Mouse (Mus musculus): ENCODE measurements around the gene Lnx1. TPM values are rescaled to one million over a fixed set of nuclear protein-coding genes. Genes with fewer than 3 reads are reported as not detected.

Lnx1 gene
- polyA plus RNA-seq, 1 experiment from 2014 or later, result 2.0 TPM

DNA sequence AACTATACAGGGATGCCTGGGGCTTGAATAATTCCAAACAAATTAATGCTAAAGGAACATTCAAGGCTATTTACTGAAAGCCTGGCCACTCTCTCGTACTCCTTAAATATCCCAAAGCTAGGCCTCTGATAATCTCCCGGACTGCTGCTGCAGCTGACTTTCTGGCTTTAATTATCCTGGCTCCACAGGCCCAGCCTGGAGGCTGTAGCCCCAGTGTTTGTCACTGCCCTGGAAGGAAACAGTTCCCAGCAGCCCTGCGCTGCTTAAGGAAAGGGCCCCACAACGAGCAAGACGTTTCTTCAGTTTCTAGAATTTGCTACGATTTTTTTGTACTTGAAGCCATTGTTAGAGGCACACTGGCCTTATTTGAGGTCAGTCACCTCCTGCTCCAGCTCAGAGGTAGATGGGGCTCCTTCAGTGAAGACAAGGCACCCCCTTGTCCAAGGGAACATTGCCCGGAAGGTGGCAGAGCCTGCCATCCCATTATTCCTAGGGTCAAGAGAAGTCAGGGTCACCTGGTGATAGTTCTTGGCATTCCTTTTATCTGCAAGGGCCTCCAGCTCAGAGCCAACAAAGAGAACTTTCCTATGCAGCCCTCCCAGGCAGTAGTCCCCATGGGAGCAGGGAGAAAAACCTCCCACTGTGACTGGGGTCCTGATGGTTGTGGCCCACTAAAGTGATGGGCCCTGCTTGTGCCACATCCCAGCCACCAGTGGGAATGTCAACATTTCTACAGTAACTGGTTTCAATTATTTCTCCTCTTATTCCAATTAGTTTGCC is 80.8 kb downstream of the Lnx1 start:
- Histone ChIP-seq H3K4me3 (no peak overlapping the region), H3K4me2 (no peak overlapping the region), H3K4me1 (peaks cover 37% of the 10 kb centered on the region), H3K9me3 (no peaks in the 10 kb centered on the region), H3K36me3 (no peaks in the 10 kb centered on the region), H3K27ac (peak overlapping the region; percentile 91), H3K27me3 (no peaks in the 10 kb centered on the region), H3K9ac (no peak overlapping the region)
- no peak for ATAC-seq (ENCODE audit: insufficient number of reproducible peaks, insufficient read depth, low FRiP score, low TSS enrichment, low read depth)
- WGBS, result 20% methylated on average over 7 of the region's 7 CpGs

DNA sequence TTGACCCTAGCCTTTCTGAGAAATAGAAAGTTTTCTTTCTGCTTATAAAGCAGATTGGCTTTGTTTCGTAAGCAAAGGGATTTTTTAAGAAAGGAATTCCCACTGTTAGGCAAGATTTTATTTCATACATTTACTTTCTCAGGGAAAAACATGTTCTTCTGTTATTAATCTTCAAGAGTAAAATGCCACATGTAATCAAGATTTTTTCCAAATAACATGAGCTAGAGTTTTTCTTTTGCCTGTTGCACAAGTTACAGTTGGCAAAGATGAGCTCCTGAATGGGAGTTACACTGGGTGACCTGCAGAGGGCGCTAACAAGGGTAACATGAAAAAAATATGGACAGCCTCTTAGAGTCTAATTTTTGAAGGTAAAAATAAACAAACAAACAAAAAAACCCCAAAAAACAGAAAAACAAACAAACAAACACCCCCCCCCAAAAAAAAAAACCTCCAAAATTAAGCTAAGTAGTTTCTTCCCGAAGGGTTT is 84.1 kb downstream of the Lnx1 start:
- WGBS, result 45% methylated on average over 3 of the region's 3 CpGs
- Histone ChIP-seq H3K4me2 (no peak overlapping the region), H3K9me3 (no peaks in the 10 kb centered on the region), H3K36me3 (no peaks in the 10 kb centered on the region), H3K27me3 (no peaks in the 10 kb centered on the region), H3K4me1 (peaks cover 49% of the 10 kb centered on the region), H3K9ac (no peak overlapping the region), H3K27ac (peak overlapping the region; percentile 83), H3K4me3 (no peak overlapping the region)
- no peak for ATAC-seq (ENCODE audit: insufficient number of reproducible peaks, insufficient read depth, low FRiP score, low TSS enrichment, low read depth)

DNA sequence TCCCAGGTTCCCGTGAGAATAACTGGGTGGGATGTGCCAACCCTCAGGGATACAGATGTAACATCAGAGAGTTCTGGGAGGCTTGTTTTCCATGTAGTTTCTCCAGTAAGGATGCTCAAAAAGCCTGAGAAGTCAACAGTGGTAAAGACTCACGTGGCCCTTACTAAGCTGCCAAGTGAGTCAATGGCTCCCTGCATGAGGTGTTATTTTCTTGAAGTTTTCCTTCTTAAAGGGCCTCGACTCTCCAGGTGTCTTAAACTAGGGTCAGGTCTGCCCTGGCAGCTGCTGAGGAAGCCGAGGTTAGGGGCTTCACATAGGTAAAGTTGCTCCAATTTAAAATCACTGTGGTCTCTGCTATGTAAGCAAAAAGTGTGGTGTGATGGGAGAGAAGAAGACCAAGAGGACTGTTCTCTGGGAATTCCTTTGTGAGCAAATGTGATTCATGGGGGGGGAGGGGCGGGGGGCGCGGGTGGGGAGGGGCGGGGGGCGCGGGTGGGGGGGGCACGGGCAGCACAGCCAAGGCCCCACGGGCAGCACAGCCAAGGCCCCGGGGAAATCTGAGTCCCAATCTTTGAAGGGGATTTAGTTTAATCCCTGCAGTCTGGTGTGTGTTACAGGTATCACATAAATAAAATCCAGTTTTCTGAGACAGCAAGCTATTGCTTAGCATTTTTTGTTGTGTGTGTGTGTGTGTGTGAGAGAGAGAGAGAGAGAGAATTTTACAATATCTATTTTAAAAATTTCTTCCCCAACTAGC is 84.7 kb downstream of the Lnx1 start:
- Histone ChIP-seq H3K27me3 (no peaks in the 10 kb centered on the region), H3K27ac (peak overlapping the region; percentile 83), H3K9me3 (no peaks in the 10 kb centered on the region), H3K9ac (no peak overlapping the region), H3K36me3 (no peaks in the 10 kb centered on the region), H3K4me1 (peaks cover 51% of the 10 kb centered on the region), H3K4me2 (no peak overlapping the region), H3K4me3 (no peak overlapping the region)
- no peak for ATAC-seq (ENCODE audit: insufficient number of reproducible peaks, insufficient read depth, low FRiP score, low TSS enrichment, low read depth)
- 27% methylated on average over 13 of the region's 13 CpGs for WGBS

DNA sequence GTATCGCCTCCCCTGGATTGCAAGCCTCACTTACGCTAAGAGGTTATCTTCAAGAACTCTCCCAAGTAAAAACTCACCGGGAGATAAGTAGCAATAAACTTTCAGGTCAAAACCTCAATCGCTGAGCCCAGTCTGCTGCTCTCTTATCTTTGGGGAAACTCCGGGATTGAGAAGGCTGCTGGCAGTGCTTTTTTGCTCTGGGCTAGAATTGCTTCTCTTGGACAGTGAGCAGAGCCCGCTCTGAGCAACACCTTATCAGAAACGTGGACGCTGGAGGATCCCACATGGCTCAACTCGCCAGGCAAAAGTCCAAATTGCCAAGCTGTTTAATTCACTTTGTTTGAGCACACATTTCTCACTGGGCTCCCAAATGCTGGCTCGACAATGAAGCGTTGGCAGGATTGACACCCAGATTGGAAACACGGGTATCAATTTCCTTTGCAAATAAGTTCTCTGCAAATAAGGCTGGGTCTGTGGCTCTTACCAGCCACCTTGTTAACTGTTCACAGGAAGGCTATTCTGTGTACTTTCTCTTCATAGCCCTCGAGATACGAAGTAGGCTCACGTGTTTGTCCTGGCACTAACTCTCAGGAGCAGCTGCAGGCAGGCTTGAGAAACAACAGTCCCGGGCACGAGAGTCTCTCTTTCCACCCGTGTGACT is 89.1 kb downstream of the Lnx1 start:
- H3K9me3 ChIP-seq, result no peaks in the 10 kb centered on the region
- peak overlapping the region; percentile 30; the same call in 1 of the 2 replicates for H3K27ac ChIP-seq
- no peaks in the 10 kb centered on the region for H3K27me3 ChIP-seq
- H3K9ac ChIP-seq, result no peak overlapping the region
- WGBS, result 50% methylated on average over 18 of the region's 18 CpGs
- peak overlapping the region; percentile 17; the same call in 1 of the 2 replicates for H3K4me2 ChIP-seq
- peaks cover 36% of the 10 kb centered on the region for H3K4me1 ChIP-seq
- H3K36me3 ChIP-seq, result no peaks in the 10 kb centered on the region
- H3K4me3 ChIP-seq, result no peak overlapping the region
- ATAC-seq (ENCODE audit: insufficient number of reproducible peaks, insufficient read depth, low FRiP score, low TSS enrichment, low read depth), result no peak

DNA sequence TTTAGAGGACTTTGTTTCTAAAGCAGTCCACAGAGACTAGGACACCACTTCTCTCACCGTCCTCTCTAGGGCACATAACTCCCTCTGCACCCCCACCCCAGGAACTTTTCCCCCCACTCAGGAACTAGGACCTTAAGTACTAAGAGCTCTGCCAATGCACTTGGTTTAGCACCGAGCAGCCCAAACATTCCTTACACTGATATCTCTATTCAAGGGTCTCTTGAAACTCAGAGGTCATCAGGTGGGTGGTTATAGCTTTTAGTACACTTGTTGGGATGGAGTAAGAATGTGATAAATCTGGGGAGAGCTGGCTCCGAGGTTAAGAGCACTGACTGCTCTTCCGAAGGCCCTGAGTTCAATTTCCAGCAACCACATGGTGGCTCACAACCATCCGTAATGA is 90.0 kb downstream of the Lnx1 start:
- no peaks in the 10 kb centered on the region for H3K9me3 ChIP-seq
- H3K27ac ChIP-seq, result no peak overlapping the region
- no peaks in the 10 kb centered on the region for H3K27me3 ChIP-seq
- no peak for ATAC-seq (ENCODE audit: insufficient number of reproducible peaks, insufficient read depth, low FRiP score, low TSS enrichment, low read depth)
- no peak overlapping the region for H3K4me2 ChIP-seq
- no peak overlapping the region for H3K9ac ChIP-seq
- H3K4me1 ChIP-seq, result peaks cover 31% of the 10 kb centered on the region
- H3K36me3 ChIP-seq, result no peaks in the 10 kb centered on the region
- no peak overlapping the region for H3K4me3 ChIP-seq
- WGBS, result 88% methylated on average over 5 of the region's 5 CpGs

DNA sequence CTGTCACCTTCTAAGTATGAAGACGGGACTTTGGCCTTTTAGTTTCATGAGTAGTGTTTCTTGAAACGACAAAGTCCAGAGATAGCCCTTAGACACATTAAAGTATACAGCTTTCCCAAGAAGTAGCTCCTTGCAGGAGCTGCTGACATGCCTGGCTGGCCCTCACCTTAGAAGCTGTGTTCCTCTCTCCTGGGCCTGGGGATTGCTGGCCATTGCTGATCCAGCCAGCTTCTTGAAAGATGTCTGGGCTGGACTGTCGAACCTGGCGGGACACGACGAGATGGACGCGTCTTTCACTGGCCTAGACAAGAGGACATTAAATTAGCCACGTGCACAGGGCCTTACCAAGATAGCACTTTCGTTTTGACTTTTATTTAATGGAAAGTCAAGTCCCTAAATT is 92.2 kb downstream of the Lnx1 start:
- Histone ChIP-seq H3K9me3 (no peaks in the 10 kb centered on the region), H3K27me3 (no peaks in the 10 kb centered on the region), H3K9ac (no peak overlapping the region), H3K4me1 (peaks cover 20% of the 10 kb centered on the region), H3K4me3 (no peak overlapping the region), H3K36me3 (no peaks in the 10 kb centered on the region), H3K4me2 (no peak overlapping the region), H3K27ac (no peak overlapping the region)
- 88% methylated on average over 10 of the region's 10 CpGs for WGBS
- ATAC-seq (ENCODE audit: insufficient number of reproducible peaks, insufficient read depth, low FRiP score, low TSS enrichment, low read depth), result no peak

DNA sequence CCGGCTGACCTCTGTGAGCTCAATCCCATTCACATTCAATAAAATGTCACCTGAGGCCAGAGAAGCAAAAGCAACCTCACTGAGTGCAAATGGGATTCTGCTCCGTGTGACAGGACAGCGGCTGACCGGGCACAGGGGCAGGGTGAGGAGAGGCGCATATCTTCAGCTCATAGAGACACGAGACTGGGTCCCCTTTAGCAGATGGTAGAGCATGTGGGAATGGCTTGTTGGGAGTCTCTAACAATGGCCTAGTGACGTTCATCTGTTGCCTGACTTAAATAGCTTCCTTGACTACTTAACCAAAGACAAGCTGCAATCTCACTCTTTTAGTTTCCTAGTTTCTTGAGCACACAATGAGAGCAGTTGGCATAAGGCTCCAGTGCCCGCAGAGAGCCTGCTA is 96.5 kb downstream of the Lnx1 start:
- Histone ChIP-seq H3K27ac (no peak overlapping the region), H3K27me3 (no peaks in the 10 kb centered on the region), H3K4me3 (no peak overlapping the region), H3K9ac (no peak overlapping the region), H3K9me3 (no peaks in the 10 kb centered on the region), H3K36me3 (no peaks in the 10 kb centered on the region), H3K4me1 (peaks cover 9% of the 10 kb centered on the region), H3K4me2 (no peak overlapping the region)
- ATAC-seq (ENCODE audit: insufficient number of reproducible peaks, insufficient read depth, low FRiP score, low TSS enrichment, low read depth), result no peak
- 90% methylated on average over 8 of the region's 8 CpGs for WGBS

DNA sequence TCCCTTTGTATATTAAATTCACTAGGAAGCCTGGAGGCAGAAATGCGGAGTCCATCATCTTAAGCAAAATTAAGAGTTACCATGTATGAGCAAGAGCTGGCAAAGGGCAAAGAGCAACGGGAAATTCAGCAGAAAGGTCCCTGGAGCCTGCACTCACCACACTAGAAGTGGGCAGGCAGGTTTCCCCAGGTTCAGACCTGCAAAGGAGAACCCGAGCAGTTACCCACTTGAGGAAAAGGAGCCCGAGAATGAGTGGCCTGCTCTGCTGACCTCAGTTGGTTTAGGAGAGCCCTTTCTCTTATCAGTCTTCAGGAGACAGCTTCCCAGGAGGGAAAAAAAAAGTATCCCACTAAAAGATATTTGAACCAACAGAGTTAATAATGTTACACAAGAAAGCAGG is 99.4 kb downstream of the Lnx1 start:
- H3K4me2 ChIP-seq, result no peak overlapping the region
- no peak overlapping the region for H3K4me3 ChIP-seq
- H3K27ac ChIP-seq, result no peak overlapping the region
- H3K9me3 ChIP-seq, result no peaks in the 10 kb centered on the region
- H3K36me3 ChIP-seq, result peaks cover 15% of the 10 kb centered on the region
- H3K4me1 ChIP-seq, result peaks cover 9% of the 10 kb centered on the region
- H3K27me3 ChIP-seq, result no peaks in the 10 kb centered on the region
- WGBS, result 64% methylated on average over 4 of the region's 4 CpGs
- ATAC-seq (ENCODE audit: insufficient number of reproducible peaks, insufficient read depth, low FRiP score, low TSS enrichment, low read depth), result no peak
- H3K9ac ChIP-seq, result no peak overlapping the region

DNA sequence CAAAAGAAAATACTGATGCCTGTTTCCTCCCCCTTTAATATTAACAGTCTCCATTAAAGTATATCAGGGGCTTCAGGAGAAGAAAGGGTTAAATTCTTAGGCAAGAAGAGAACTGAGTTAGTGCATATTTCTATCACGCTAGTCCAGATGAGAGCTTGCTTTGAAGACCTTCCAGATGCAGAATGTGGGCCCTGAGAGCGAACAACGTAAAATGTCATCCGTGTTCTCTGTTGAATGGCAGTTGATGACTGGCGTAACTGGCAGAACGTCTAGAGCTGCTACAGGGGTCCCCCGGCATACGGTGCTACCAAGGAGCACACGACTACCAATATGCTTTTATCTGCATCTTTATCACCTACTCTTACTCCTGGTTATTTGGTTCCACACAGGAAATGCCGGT is 100.3 kb downstream of the Lnx1 start:
- H3K4me3 ChIP-seq, result no peak overlapping the region
- H3K4me2 ChIP-seq, result no peak overlapping the region
- no peak overlapping the region for H3K27ac ChIP-seq
- H3K9ac ChIP-seq, result no peak overlapping the region
- H3K36me3 ChIP-seq, result peaks cover 23% of the 10 kb centered on the region
- no peak for ATAC-seq (ENCODE audit: insufficient number of reproducible peaks, insufficient read depth, low FRiP score, low TSS enrichment, low read depth)
- H3K27me3 ChIP-seq, result no peaks in the 10 kb centered on the region
- 52% methylated on average over 10 of the region's 10 CpGs for WGBS
- peaks cover 9% of the 10 kb centered on the region for H3K4me1 ChIP-seq
- H3K9me3 ChIP-seq, result no peaks in the 10 kb centered on the region

DNA sequence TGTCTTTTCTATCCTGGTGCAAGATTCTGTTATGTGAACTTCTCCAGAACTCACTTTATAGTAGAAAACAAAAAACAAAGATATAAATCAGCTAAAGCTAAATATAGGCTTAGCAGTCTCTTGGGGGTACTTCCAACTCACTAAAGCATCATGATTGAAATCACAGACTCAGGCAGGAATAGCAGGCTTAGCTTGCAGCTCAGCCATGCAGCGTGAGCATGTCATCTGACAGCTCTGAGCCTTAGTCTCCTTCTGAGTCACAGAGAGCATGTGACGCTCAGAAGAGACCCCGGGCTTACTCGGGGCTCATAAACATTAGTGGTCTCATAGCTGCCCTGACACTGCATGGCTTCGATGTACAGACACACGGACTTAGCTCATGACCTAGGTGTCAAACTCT is 100.7 kb downstream of the Lnx1 start:
- Histone ChIP-seq H3K9ac (no peak overlapping the region), H3K4me3 (no peak overlapping the region), H3K27me3 (no peaks in the 10 kb centered on the region), H3K36me3 (peaks cover 27% of the 10 kb centered on the region), H3K9me3 (no peaks in the 10 kb centered on the region), H3K4me2 (no peak overlapping the region), H3K4me1 (peaks cover 9% of the 10 kb centered on the region), H3K27ac (no peak overlapping the region)
- 58% methylated on average over 6 of the region's 6 CpGs for WGBS
- ATAC-seq (ENCODE audit: insufficient number of reproducible peaks, insufficient read depth, low FRiP score, low TSS enrichment, low read depth), result no peak

DNA sequence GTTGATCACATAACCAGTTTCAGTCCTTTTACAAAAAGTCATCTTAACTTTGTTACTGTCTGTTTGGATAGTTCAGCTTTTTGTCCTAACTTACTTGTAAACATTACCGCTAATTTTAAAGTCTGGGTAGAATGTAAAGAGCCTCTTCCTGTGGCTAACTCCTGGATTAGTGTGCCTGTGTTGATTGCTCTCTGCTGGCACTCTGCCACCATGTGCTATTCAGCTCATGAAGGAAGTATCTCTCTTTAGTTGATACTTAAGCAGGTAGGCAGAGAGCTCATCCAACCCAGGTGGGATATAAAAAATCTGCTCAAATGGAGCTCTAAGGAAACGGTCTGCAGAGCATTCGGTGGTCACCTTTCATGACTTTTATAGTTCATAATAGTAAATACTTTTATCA is 101.5 kb downstream of the Lnx1 start:
- Histone ChIP-seq H3K4me1 (peaks cover 9% of the 10 kb centered on the region), H3K27ac (no peak overlapping the region), H3K4me2 (no peak overlapping the region), H3K4me3 (no peak overlapping the region), H3K27me3 (no peaks in the 10 kb centered on the region), H3K36me3 (peaks cover 33% of the 10 kb centered on the region), H3K9ac (no peak overlapping the region), H3K9me3 (no peaks in the 10 kb centered on the region)
- 67% methylated on average over 3 of the region's 3 CpGs for WGBS
- no peak for ATAC-seq (ENCODE audit: insufficient number of reproducible peaks, insufficient read depth, low FRiP score, low TSS enrichment, low read depth)

All from embryonic facial prominence, embryonic 13.5 days (tissue).